Mouse (Mus musculus) fat pad, adult 2 months (tissue): Measurements from ENCODE around the gene Dnm2.
"Not testable (repeated sequence)": the region's sequence is repeated elsewhere in the genome, so short reads cannot be mapped to it uniquely, and the experiment has no call there.

ENCODE experiments used
- DNase-seq: peaks from one replicate; pipeline ENCODE4 v3.0.0-alpha.2; 2011; ENCODE audit warnings: low read depth, low spot score; ENCODE audit errors: extremely low read depth

The Dnm2 gene

DNA sequence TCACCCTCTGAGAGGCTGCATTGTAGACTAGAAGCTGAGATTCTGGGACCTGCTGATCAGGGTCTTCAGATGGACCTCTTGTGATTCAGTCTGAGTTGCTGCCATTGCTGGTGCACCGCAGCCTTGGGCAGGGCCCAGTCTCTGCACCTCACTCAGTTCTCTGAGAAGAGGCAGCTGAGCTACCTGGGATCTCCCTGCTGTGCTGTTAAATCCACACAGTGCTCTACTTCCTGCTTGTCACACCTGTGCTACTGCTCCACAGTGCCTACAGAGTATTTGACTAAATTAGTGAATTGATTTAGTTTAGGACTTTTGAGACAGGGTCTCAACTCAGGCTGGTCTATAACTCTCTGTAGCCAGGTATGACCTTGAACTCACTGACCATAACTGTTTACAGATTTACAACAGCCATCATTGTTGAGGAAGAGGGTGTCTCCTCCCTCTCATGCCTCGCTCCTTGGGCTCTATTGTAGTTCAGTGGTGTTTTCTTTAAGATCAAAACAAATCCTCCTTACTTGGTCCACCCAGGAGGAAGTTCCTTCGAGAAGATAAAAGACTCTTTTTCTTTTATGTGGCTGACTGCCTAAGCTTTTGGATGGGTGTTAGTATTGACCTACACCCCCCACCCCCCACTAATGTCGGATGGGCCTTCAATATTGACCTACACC is 30.5 kb downstream of the Dnm2 start:
- no peak for DNase-seq

DNA sequence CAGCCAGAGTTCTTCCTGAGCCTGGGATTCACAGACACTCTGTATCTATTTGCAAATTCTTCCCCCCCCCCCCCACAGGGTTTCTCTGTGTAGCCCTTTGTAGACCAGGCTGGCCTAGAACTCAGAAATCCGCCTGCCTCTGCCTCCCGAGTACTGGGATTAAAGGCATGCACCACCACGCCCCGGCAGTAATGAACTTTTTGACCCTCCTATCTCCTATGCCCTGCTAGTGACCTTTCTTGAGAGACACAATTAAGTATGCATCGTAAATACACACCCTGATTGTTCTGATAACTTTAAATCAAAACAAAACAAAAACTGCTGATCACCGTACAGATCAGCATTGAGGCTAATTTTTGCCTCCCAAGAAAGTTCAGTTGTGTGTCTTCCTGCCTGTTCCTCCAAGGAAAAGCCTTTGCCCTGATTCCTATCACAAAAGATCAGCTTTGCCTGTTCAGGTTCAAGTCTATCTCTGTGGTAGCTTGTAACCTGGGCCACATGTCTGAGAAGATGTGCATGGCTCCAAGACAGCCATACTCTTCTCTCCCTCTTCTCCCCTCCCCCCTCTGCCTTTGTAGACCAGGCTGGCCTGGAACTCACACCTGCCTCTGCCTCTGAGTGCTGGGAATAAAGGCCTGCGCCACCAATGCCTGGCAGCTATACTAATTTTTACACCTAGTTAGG is 31.7 kb downstream of the Dnm2 start:
- no peak for DNase-seq

GRCm38 (mm10) chr9:21456930-21457634 is 32.4 kb downstream of the Dnm2 start:
- DNase-seq: no peak

DNA sequence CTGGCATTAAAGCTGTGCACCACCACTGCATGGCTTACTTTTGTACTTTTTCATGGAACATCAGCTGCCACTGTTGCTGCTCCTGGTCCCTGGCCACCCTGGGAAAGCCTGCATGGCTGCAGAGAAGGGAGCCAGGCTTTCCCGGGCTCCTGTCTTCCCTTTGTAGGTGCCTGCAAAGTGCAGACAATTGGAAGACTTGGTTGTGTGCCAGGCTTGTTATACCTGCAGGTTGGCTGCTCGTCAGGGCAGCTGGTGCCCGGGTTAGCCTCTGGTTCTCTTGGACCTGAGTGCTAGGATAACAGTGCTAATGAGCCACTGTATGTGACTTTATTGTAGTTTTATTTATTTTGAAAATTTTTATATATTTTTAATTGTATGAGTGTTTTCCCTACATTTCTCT is 34.1 kb downstream of the Dnm2 start:
- no peak for DNase-seq

GRCm38 (mm10) chr9:21460400-21460940 is 35.8 kb downstream of the Dnm2 start:
- DNase-seq: no peak

- DNase-seq: no peak
These were observed 38.5 kb downstream of the Dnm2 start for GRCm38 (mm10) chr9:21463138-21463590.

GRCm38 (mm10) chr9:21463766-21464564 is 39.3 kb downstream of the Dnm2 start:
- no peak for DNase-seq

- not testable (repeated sequence) for DNase-seq
These were observed 39.8 kb downstream of the Dnm2 start for GRCm38 (mm10) chr9:21464565-21464928.

DNA sequence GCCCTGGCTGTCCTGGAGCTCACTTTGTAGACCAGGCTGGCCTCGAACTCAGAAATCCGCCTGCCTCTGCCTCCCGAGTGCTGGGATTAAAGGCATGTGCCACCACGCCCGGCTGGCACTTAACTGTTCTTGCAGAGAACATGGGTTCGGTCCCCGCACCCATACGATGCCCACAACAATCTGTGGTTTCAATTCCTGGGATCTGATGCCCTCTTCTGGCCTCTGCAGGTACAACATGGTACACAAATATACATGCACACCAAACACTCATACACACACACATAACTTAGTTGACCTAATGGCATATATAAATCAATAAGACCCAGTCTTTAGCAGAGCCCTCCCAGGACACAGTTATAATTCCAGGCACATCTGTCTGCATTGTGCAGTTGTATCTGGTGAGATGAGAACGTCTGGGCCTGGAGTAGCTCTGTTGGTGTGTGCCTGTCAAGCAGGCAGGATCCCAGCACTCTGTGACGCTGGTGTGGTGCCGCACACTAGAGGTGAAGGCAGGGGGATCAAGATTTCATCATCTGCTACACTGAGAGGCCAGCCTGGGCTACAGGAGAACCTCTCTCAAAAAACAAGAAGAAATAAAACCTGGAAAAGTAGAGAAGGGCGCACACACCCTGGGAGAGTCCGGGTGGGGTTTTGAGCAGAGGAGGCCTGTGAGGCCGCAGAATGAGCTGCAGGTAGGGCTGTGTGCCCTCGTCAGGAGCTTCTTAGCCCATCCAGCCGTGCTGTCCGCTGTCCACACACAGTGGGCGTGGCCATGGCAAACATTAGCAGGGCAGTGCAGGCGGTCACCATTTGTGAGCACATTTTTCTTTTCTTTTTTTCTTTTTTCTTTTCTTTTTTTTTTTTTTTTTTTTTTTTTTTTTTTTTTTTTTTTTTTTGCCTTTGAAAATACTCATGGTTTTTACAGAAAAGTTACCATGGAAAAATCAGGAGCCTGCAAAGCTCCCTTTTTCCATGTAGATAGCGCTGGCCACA is 44.6 kb downstream of the Dnm2 start:
- no peak for DNase-seq

GRCm38 (mm10) chr9:21472913-21473312 is 48.2 kb downstream of the Dnm2 start:
- no peak for DNase-seq

DNA sequence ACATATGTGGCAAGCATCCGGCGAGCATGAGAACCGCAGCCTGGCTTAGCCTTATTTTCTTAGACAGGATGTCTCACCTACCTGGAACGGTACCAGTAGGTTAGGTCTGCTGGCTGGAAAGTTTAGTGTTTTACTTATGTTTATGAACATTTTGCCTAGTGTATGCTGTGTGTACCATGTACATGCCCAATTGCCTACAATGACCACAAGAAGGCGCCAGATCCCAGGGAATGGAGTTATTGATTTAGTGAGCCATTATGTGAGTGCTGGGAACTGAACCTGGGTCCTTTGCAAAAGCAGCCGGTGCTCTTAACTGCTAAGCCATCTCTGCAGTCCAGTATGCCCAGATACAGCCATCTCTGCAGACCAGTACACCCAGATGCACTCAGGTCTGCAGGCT is 53.0 kb downstream of the Dnm2 start:
- DNase-seq: no peak

- DNase-seq: no peak
These were observed 59.4 kb downstream of the Dnm2 start for GRCm38 (mm10) chr9:21484065-21484464.

DNA sequence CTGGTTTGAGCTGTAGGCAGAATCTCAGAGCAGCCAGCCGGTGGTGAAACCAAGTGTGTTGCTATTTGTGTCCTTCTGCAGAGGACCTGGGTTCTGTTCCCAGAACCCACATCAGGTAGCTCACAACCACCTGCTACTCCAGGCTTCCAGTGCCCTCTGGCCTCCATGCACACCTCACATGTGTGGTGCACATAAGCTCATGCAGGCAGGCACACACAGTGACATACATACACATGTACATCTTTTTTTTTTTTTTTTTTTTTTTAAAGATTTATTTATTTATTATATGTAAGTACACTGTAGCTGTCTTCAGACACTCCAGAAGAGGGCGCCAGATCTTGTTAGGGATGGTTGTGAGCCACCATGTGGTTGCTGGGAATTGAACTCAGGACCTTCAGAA is 63.5 kb downstream of the Dnm2 start:
- not testable (repeated sequence) for DNase-seq

DNA sequence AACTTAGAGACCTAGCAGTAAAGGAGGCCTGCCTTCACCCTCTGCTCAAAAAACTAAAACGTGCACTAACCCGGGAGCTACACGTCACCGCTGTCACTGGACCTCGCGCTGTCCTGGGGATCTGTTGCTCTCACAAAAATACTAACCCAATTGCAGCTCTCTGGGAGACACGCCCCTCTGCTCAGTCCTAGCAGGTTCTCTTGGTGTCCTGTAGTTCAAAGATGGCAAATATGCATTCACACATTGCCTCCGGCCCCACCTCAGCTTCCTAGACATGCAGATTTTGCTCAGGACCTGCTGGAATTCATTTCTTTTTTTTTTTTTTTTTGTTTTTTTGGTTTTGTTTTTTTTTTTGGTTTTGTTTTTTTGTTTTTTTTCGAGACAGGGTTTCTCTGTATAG is 66.0 kb downstream of the Dnm2 start:
- no peak for DNase-seq

- no peak for DNase-seq
These were observed 69.2 kb downstream of the Dnm2 start for GRCm38 (mm10) chr9:21493907-21494306.

GRCm38 (mm10) chr9:21494726-21495125 is 70.0 kb downstream of the Dnm2 start:
- DNase-seq: no peak

GRCm38 (mm10) chr9:21496308-21497049 is 71.8 kb downstream of the Dnm2 start:
- no peak for DNase-seq

DNA sequence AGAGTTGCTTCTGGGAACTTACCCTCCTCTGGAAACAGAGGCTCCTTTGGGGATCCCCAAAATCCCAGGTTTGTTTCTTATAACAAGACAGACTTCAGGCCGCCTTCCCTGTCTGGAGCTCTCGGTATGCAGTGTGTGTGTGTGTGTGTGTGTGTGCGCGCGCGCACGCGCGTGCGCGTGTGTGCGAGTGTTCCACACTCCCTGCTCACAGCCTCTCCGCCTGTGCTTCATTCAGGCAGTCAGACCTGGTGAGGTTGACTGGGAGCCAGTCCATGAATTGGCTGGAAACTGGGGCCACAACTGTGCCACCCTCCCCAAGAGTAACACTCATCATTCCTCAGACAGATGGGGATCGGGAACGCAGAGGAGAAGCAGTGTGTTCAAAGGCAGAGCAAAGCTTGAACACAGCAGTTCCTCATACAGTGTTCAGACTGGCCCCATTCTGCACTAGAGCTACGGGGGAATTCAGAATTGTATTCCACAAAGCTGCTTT is 72.4 kb downstream of the Dnm2 start:
- no peak for DNase-seq

DNA sequence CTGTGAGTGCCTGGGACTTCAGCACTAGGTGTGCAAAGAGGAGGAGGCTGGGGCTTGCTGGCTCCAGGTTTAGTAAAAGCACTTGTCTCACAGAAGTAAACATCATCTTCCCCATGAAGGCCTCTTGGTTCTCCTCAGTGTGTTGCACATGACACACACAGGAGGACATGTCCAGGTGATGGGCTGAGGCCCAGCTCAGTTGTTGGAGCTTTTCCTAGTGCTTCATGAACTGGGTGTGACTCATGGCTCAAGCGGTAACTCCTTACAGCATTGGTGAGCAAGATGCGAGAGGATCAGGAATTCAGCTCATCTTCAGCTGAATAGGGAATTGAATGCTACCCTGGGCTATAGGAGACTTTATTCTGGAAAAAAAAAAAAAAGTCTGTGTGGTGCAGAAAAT is 73.0 kb downstream of the Dnm2 start:
- DNase-seq: no peak
